Mouse (Mus musculus) MEL (cell line): ENCODE measurements around the gene Arfip1. TPM values are rescaled to one million over a fixed set of nuclear protein-coding genes. Genes with fewer than 3 reads are reported as not detected.

Experiments
- DNase-seq: peaks from one replicate; pipeline ENCODE4 v3.0.0; 2011; ENCODE audit warnings: low read depth, low spot score
- H3K27ac ChIP-seq: 2 replicates; pipeline ENCODE4 v1.5.1; 2012; ENCODE audit warnings: low read depth, mild to moderate bottlenecking, control low read depth, low read length, moderate library complexity; ENCODE audit not compliant: control insufficient read depth
- H3K27me3 ChIP-seq, 2 experiments: fragments of 150-350 bp in 1 of 2; sonication (generic) in 1 of 2; 2 replicates each; pipeline ENCODE4 v1.6.1; 2012; ENCODE audit warnings: low read length in 2 of 2, mild to moderate bottlenecking in 2 of 2, improper control_type of control experiment in 1 of 2, moderate library complexity in 1 of 2; ENCODE audit not compliant: insufficient read depth in 2 of 2, control insufficient read depth in 1 of 2
- H3K36me3 ChIP-seq, 2 experiments: 2 replicates each; pipeline ENCODE4 v1.6.1; 2012 to 2014; ENCODE audit warnings: low read length in 2 of 2, improper control_type of control experiment in 1 of 2, inconsistent platforms in 1 of 2, mild to moderate bottlenecking in 1 of 2; ENCODE audit not compliant: insufficient read depth in 2 of 2, control insufficient read depth in 1 of 2
- H3K4me1 ChIP-seq, 2 experiments: fragments of 150-350 bp in 1 of 2; sonication (generic) in 1 of 2; 2 replicates each; pipeline ENCODE4 v1.6.1; 2012; ENCODE audit warnings: low read length in 2 of 2, improper control_type of control experiment in 1 of 2, mild to moderate bottlenecking in 1 of 2; ENCODE audit not compliant: insufficient read depth in 2 of 2, control insufficient read depth in 1 of 2
- H3K4me3 ChIP-seq, 2 experiments: fragments of 150-350 bp in 1 of 2; sonication (generic) in 1 of 2; 2 replicates each; pipeline ENCODE4 v1.5.1; 2012; ENCODE audit warnings: low read depth in 2 of 2, low read length in 2 of 2, mild to moderate bottlenecking in 2 of 2, moderate library complexity in 2 of 2, control low read depth in 1 of 2, improper control_type of control experiment in 1 of 2; ENCODE audit not compliant: control insufficient read depth in 1 of 2, insufficient read depth in 1 of 2
- H3K79me2 ChIP-seq: 2 replicates; pipeline ENCODE4 v1.6.1; 2012; ENCODE audit warnings: mild to moderate bottlenecking, low read length, moderate library complexity; ENCODE audit not compliant: control insufficient read depth, poor library complexity, insufficient read depth
- H3K9ac ChIP-seq: 2 replicates; pipeline ENCODE4 v1.6.1; 2012; ENCODE audit warnings: low read depth, mild to moderate bottlenecking, control low read depth, low read length, moderate library complexity; ENCODE audit not compliant: control insufficient read depth, poor library complexity, severe bottlenecking
- H3K9me3 ChIP-seq: fragments of 150-350 bp; sonication (generic); replicated peaks from 2 replicates; pipeline ENCODE4 v1.6.1; 2012; ENCODE audit warnings: mild to moderate bottlenecking, low read length, improper control_type of control experiment, moderate library complexity; ENCODE audit not compliant: insufficient read depth
- BHLHE40 ChIP-seq: IDR thresholded peaks from 2 replicates; pipeline ENCODE4 v1.6.1; 2012; ENCODE audit warnings: low read depth, mild to moderate bottlenecking, inconsistent platforms, low read length, improper control_type of control experiment, borderline replicate concordance
- CHD1 ChIP-seq: IDR thresholded peaks from 2 replicates; pipeline ENCODE4 v1.6.1; 2012; ENCODE audit warnings: low read depth, mild to moderate bottlenecking, inconsistent platforms, low read length, improper control_type of control experiment
- CHD2 ChIP-seq: IDR thresholded peaks from 2 replicates; pipeline ENCODE4 v1.6.1; 2011; ENCODE audit warnings: low read length, improper control_type of control experiment
- E2F4 ChIP-seq: IDR thresholded peaks from 2 replicates; pipeline ENCODE4 v1.6.1; 2011; ENCODE audit warnings: low read depth, low read length, improper control_type of control experiment, borderline replicate concordance
- ELF1 ChIP-seq: IDR thresholded peaks from 2 replicates; pipeline ENCODE4 v1.6.1; 2014; ENCODE audit warnings: low read depth, mild to moderate bottlenecking, inconsistent platforms, low read length, improper control_type of control experiment, moderate library complexity
- EP300 ChIP-seq, 2 experiments: IDR thresholded peaks; 2 replicates each; pipeline ENCODE4 v1.6.1; 2011; ENCODE audit warnings: improper control_type of control experiment in 2 of 2, low read length in 2 of 2, low read depth in 1 of 2, mild to moderate bottlenecking in 1 of 2
- MAX ChIP-seq: IDR thresholded peaks from 2 replicates; pipeline ENCODE4 v1.6.1; 2011; ENCODE audit warnings: low read length, improper control_type of control experiment
- MYB ChIP-seq: IDR thresholded peaks from 2 replicates; pipeline ENCODE4 v1.6.1; 2011; ENCODE audit warnings: mild to moderate bottlenecking, low read depth, low read length, improper control_type of control experiment
- POLR2AphosphoS2 ChIP-seq: IDR thresholded peaks from 2 replicates; pipeline ENCODE4 v1.6.1; 2011; ENCODE audit warnings: low read length, improper control_type of control experiment
- POLR2AphosphoS5 ChIP-seq: IDR thresholded peaks from 2 replicates; pipeline ENCODE4 v1.6.1; 2012; ENCODE audit warnings: low read depth, borderline replicate concordance, mild to moderate bottlenecking, inconsistent platforms, low read length, moderate library complexity, mixed read lengths
- TBP ChIP-seq: IDR thresholded peaks from 2 replicates; pipeline ENCODE4 v1.8.0; 2011; ENCODE audit warnings: low read depth, low read length, improper control_type of control experiment
- TCF12 ChIP-seq: IDR thresholded peaks from 2 replicates; pipeline ENCODE4 v1.6.1; 2014; ENCODE audit warnings: low read depth, mild to moderate bottlenecking, inconsistent platforms, low read length, improper control_type of control experiment, moderate library complexity
- UBTF ChIP-seq: IDR thresholded peaks from 2 replicates; pipeline ENCODE4 v1.6.1; 2012; ENCODE audit warnings: low read depth, mild to moderate bottlenecking, inconsistent platforms, low read length, improper control_type of control experiment, moderate library complexity, borderline replicate concordance; ENCODE audit not compliant: insufficient read depth
- ZKSCAN1 ChIP-seq: IDR thresholded peaks from 2 replicates; pipeline ENCODE4 v1.6.1; 2012; ENCODE audit warnings: low read depth, mild to moderate bottlenecking, inconsistent platforms, low read length, improper control_type of control experiment, moderate library complexity
- ZNF384 ChIP-seq: IDR thresholded peaks from 2 replicates; pipeline ENCODE4 v1.6.1; 2012; ENCODE audit warnings: low read depth, mild to moderate bottlenecking, inconsistent platforms, low read length, improper control_type of control experiment
- polyA plus RNA-seq, 2 experiments: library from polyadenylated mRNA; stranded (reverse) in 1 of 2; unstranded in 1 of 2; fragments of >175 nt in 1 of 2; fragments of >200 nt in 1 of 2; gene quantifications; 2 replicates each; pipeline versions ENCODE4 v1.2.1 to v1.2.4; 2012; ENCODE audit warnings: low replicate concordance in 2 of 2, low read depth in 1 of 2; ENCODE audit not compliant: insufficient read length in 2 of 2, insufficient read depth in 1 of 2, missing spikeins in 1 of 2
- total RNA-seq: library from RNA; depleted of rRNA; stranded (reverse); fragments of 300-350 nt; gene quantifications from 2 replicates; pipeline ENCODE4 v1.2.3, GENCODE M21; 2012

The Arfip1 gene
- total and polyA plus RNA-seq, 3 experiments = 12.5 to 15.4 TPM; not detected in 1

DNA sequence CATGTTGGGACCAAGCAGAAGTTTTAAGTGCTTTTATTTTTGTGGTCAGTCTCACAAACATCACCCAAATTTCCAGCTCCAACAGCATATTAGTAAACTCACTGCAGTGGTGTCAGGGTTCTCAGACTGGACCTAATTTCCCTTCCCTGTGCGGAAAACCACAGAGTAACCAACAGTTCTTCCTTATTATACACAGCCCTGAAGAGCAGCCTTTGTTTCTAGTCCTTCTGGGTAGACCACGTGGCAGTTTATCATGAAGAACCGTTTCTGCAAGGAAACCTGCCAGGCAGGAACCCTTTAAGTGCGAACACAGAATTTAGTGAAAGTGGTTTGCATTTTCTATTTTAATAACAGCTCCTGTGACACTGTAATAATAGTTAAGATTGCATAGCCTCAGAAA lies 90.3 kb downstream of the Arfip1 start (continued):
- no peak for TF ChIP-seq EP300 (IDR thresholded peaks at IDR 0.05; ENCODE audit: low read depth in 1 of 2, low read length in 2 of 2)
- no peak for TF ChIP-seq CHD2

DNA sequence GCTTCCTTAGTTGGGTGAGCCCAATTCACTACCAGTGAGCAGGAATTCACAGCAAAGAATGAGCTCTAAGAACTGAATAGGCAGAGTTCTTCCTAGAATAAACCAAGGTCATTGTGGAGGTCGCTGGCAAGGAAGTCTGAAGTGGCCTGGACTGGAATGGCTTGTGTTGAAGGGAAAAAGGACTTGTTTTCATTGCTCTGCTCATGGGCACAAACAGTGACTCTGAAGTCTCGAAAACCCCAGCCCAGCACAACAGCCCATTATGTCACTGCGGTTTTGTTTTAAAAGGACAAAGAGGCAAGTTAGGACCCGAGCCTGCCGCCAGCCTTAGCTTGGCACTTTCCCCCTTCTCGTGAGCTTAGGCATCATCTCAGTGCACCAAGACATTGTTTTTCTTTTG lies 93.7 kb downstream of the Arfip1 start:
- H3K79me2 ChIP-seq = no peaks in the 10 kb centered on the region
- no peak overlapping the region for H3K4me3 ChIP-seq
- TF ChIP-seq TBP (no peak), POLR2AphosphoS5 (no peak)
- H3K4me1 ChIP-seq = no peaks in the 10 kb centered on the region
- H3K36me3 ChIP-seq = no peaks in the 10 kb centered on the region
- H3K9ac ChIP-seq = no peak overlapping the region
- DNase-seq = no peak
- H3K9me3 ChIP-seq = no peaks in the 10 kb centered on the region
- no peak overlapping the region for H3K27ac ChIP-seq
- no peaks in the 10 kb centered on the region for H3K27me3 ChIP-seq

DNA sequence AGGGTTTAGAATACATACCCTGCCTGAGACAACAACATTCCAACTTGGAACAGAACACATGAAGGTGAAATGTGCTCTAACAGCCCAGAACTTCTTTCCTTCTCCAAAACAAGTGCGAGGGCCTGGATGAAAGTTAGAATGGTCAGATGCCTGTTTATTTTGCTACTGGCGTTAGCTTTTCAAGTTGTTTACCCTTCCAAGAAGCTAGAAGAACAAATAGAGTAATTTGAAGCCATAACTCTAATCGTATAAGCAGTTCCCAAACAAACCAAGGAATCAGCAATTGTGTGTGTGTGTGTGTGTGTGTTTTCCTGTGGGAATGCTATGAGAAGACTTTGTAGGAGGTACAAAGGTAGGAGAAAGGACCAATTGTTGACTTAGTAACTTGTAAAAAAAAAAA lies 97.5 kb downstream of the Arfip1 start:
- Histone ChIP-seq H3K27me3 (no peaks in the 10 kb centered on the region), H3K4me3 (no peak overlapping the region), H3K4me1 (no peaks in the 10 kb centered on the region), H3K27ac (no peak overlapping the region), H3K36me3 (no peaks in the 10 kb centered on the region), H3K9ac (no peak overlapping the region), H3K9me3 (no peaks in the 10 kb centered on the region), H3K79me2 (no peaks in the 10 kb centered on the region)
- DNase-seq = no peak
- no peak for TF ChIP-seq UBTF
- TF ChIP-seq BHLHE40 = no peak
- TF ChIP-seq TBP = no peak
- no peak for TF ChIP-seq EP300 (IDR thresholded peaks at IDR 0.05; ENCODE audit: low read depth in 1 of 2, low read length in 2 of 2)
- no peak for TF ChIP-seq CHD1
- no peak for TF ChIP-seq MAX
- TF ChIP-seq CHD2 = no peak
- no peak for TF ChIP-seq ELF1
- TF ChIP-seq ZKSCAN1 = no peak
- TF ChIP-seq ZNF384 = no peak
- TF ChIP-seq POLR2AphosphoS2 = no peak
- no peak for TF ChIP-seq POLR2AphosphoS5
- no peak for TF ChIP-seq TCF12
- no peak for TF ChIP-seq E2F4
- no peak for TF ChIP-seq MYB
